Mouse (Mus musculus): ENCODE measurements at regions not wholly inside any gene's neighbourhood (a gene's known extent, or its start where the extent isn't known, plus 50 kb on each side); places are given as distances from the start of the nearest gene placed in this dataset.

DNA sequence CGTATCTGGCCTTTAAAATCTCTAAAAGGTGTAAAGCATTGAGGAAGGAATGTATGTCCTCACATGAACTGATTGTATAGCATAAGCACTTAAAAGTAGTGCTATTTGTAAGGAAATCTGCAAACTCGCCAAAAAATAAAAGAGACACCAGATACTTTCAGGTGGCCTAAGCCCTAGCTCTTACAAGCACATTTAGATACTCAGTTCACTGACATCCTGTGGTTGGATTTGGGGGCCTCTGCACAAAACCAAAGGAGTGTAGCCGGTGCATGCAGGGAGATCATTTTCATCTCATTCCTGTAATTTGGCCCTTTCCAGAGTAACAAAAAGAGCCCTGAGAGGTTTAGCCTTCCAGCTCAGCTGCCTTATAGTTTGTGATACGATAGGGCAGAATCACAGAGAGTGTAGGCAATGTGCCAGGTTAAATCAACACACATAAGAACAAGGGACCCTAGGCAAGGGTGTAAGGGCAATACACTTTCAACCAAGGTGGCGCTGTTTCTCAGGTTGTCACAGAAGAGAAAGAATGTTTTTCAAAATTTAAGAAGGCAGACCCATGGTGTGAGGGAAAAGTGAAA lies 77.5 kb upstream of the Csl start:
- WGBS (ENCODE audit: insufficient replicate concordance), result 80% methylated on average over 5 of the region's 5 CpGs
- H3K36me3 ChIP-seq (replicated peaks; ENCODE audit: insufficient read depth, low read length), result no peaks in the 10 kb centered on the region
- no peak for TF ChIP-seq EP300 (IDR thresholded peaks at IDR 0.05; ENCODE audit: low read depth)
- TF ChIP-seq CTCF (IDR thresholded peaks at IDR 0.05; ENCODE audit: low read depth), result no peak
- H3K9ac ChIP-seq (replicated peaks), result no peak overlapping the region
- no peak overlapping the region for H3K4me3 ChIP-seq (ENCODE audit: low read depth, low read length)
- H3K4me2 ChIP-seq (ENCODE audit: low read depth, low read length), result no peak overlapping the region
- H3K4me1 ChIP-seq (ENCODE audit: insufficient read depth), result no peaks in the 10 kb centered on the region
- H3K27ac ChIP-seq (ENCODE audit: low read depth), result no peak overlapping the region
- H3K9me3 ChIP-seq (ENCODE audit: low read length), result no peaks in the 10 kb centered on the region
- no peak for DNase-seq
- ATAC-seq, result no peak
- H3K27me3 ChIP-seq (ENCODE audit: insufficient read depth, low read length), result no peaks in the 10 kb centered on the region

DNA sequence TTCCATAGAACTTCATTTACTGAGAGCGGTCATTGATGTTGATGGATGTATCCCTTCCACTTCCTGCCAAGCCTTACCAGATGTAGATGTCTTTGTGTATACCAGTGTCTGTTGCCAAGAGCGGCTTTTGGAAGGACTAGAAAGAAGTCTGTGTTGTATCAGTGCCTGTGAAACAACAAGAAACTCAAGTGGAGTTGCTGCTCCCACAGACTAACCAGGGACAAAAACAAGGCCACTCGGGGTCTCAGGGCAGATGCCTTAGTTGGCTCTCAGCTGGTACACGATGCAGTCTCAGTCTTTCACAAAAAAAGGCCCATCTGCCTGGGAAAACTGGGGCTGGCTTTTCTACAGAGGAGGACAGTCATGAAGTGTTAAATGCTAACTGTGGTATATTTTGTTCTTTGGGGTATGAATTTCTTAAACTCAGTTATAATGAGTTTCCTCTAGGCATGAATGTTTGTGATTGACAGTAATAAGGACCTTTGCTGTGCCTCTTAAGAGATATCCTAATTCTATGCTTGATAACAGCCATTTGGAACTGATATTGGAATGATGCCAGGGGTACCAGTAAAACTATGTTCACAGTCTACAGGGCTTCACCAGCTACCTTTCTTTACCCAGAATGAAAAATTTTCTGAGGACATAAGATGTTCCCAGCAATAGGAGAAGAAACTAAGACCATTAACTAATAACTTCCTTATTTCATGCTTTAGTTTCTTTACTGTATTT lies 75.6 kb upstream of the Csl start:
- Histone ChIP-seq H3K4me3 (ENCODE audit: low read depth, low read length) (no peak overlapping the region), H3K27ac (ENCODE audit: low read depth) (no peak overlapping the region), H3K36me3 (replicated peaks; ENCODE audit: insufficient read depth, low read length) (no peaks in the 10 kb centered on the region), H3K9ac (replicated peaks) (no peak overlapping the region), H3K27me3 (ENCODE audit: insufficient read depth, low read length) (no peaks in the 10 kb centered on the region), H3K9me3 (ENCODE audit: low read length) (no peaks in the 10 kb centered on the region), H3K4me2 (ENCODE audit: low read depth, low read length) (no peak overlapping the region), H3K4me1 (ENCODE audit: insufficient read depth) (no peaks in the 10 kb centered on the region)
- ATAC-seq (no peak), DNase-seq (no peak)
- TF ChIP-seq EP300 (IDR thresholded peaks at IDR 0.05; ENCODE audit: low read depth) (no peak), CTCF (IDR thresholded peaks at IDR 0.05; ENCODE audit: low read depth) (no peak)
- WGBS (ENCODE audit: insufficient replicate concordance), result 70% methylated on average over 4 of the region's 4 CpGs

DNA sequence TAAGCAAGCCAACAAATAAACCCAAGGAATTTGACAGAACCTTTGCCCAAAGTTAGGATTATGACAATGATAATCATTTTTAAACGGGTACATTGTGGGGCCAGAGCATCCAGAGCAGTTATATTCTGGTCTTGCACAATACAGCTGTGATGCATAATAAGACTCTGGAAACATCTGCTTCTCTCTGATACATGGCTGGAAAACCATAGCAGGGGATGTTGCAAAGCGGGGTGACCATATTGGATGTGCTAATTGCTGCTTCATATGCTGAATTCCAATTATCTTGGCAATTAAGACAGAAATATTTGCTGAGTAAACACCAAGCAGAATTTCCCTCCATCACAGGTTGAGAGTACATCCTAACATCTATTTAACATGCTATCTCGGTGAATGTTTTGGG lies 70.5 kb upstream of the Csl start:
- no peak overlapping the region for H3K4me3 ChIP-seq (ENCODE audit: low read depth, low read length)
- H3K27me3 ChIP-seq (ENCODE audit: insufficient read depth, low read length), result no peaks in the 10 kb centered on the region
- no peak overlapping the region for H3K4me2 ChIP-seq (ENCODE audit: low read depth, low read length)
- WGBS (ENCODE audit: insufficient replicate concordance), result 77% methylated on average over 3 of the region's 3 CpGs
- no peaks in the 10 kb centered on the region for H3K4me1 ChIP-seq (ENCODE audit: insufficient read depth)
- DNase-seq, result no peak
- no peak overlapping the region for H3K27ac ChIP-seq (ENCODE audit: low read depth)
- H3K9ac ChIP-seq (replicated peaks), result no peak overlapping the region
- TF ChIP-seq EP300 (IDR thresholded peaks at IDR 0.05; ENCODE audit: low read depth) (no peak), CTCF (IDR thresholded peaks at IDR 0.05; ENCODE audit: low read depth) (no peak)
- no peaks in the 10 kb centered on the region for H3K36me3 ChIP-seq (replicated peaks; ENCODE audit: insufficient read depth, low read length)
- no peak for ATAC-seq
- H3K9me3 ChIP-seq (ENCODE audit: low read length), result no peaks in the 10 kb centered on the region

DNA sequence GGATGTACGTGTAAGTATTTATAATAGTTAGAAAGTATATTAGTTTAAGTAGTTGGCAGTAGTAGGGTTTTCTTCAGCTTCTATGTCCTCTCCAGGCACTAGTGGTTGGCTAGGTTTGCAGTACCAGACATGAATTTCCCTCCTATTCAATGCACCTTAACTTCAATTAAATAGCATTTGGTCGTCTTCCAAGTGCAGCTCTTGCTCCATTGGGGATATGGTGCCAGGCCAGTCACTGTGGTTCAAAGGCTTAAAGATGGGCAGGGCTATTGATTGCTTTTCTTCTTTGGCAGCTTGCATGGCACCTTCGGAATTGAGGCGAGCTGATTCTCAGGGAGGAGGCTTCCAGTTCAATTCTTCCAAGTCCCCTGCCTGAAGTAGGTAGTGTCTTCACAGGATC lies 68.0 kb upstream of the Csl start:
- Histone ChIP-seq H3K9me3 (ENCODE audit: low read length) (no peaks in the 10 kb centered on the region), H3K36me3 (replicated peaks; ENCODE audit: insufficient read depth, low read length) (no peaks in the 10 kb centered on the region), H3K27ac (ENCODE audit: low read depth) (no peak overlapping the region), H3K4me2 (ENCODE audit: low read depth, low read length) (no peak overlapping the region), H3K4me3 (ENCODE audit: low read depth, low read length) (no peak overlapping the region), H3K27me3 (ENCODE audit: insufficient read depth, low read length) (no peaks in the 10 kb centered on the region), H3K9ac (replicated peaks) (no peak overlapping the region), H3K4me1 (ENCODE audit: insufficient read depth) (no peaks in the 10 kb centered on the region)
- TF ChIP-seq CTCF (IDR thresholded peaks at IDR 0.05; ENCODE audit: low read depth), result no peak
- no peak for TF ChIP-seq EP300 (IDR thresholded peaks at IDR 0.05; ENCODE audit: low read depth)
- 68% methylated on average over 4 of the region's 4 CpGs for WGBS (ENCODE audit: insufficient replicate concordance)
- DNase-seq (no peak), ATAC-seq (no peak)

DNA sequence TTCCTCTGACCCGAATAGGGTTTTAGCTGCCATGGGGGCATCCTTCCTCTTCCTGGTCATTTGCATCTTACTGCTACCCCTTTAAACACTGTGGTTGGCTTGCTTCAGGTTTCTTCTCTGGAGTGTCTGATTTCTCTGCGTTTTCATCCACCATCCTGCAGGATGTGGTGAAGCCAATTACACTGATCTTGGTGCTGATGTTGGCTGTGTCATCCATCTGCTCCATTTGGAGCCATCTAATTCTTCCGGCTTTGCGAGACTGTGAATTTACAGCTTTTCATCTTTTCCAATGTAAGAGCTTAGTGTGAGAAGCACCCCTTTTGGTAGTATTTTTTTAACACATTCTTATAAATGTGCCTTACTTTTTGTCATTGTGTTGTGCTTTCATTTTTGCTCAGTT lies 66.4 kb upstream of the Csl start:
- H3K27me3 ChIP-seq (ENCODE audit: insufficient read depth, low read length), result no peaks in the 10 kb centered on the region
- no peak overlapping the region for H3K9ac ChIP-seq (replicated peaks)
- H3K4me1 ChIP-seq (ENCODE audit: insufficient read depth), result no peaks in the 10 kb centered on the region
- H3K4me2 ChIP-seq (ENCODE audit: low read depth, low read length), result no peak overlapping the region
- no peak overlapping the region for H3K4me3 ChIP-seq (ENCODE audit: low read depth, low read length)
- ATAC-seq (no peak), DNase-seq (no peak)
- no peaks in the 10 kb centered on the region for H3K36me3 ChIP-seq (replicated peaks; ENCODE audit: insufficient read depth, low read length)
- no peak overlapping the region for H3K27ac ChIP-seq (ENCODE audit: low read depth)
- TF ChIP-seq EP300 (IDR thresholded peaks at IDR 0.05; ENCODE audit: low read depth), result no peak
- TF ChIP-seq CTCF (IDR thresholded peaks at IDR 0.05; ENCODE audit: low read depth), result no peak
- no peaks in the 10 kb centered on the region for H3K9me3 ChIP-seq (ENCODE audit: low read length)
- WGBS (ENCODE audit: insufficient replicate concordance), result 74% methylated on average over 4 of the region's 4 CpGs

DNA sequence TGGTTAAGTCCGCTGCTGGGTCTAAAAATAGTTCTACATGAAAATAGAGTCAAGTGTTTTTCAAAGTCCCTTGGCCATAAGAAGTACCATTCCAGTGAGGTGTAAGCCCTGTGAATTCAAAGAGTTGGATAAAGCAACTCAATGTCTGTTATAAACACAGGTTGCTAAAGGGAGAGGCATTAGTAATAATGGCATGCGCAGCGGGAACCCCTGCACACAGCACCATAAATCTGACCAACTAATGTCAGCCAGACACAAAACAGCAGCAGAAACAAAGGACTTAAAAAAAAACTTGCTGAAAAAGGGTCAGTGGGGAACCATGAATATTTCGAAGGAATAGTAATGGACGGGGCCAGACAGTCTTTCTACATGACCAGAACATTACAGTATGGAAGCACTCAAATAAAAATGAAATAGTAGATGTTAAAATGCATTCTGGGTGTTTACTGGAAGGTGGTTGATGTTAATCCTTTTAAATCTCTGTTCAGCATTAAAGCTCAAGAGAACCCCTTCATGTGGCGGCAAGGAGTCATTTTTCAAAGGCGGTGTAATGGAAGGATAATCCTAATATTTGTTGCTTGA lies 52.7 kb upstream of the Csl start:
- ATAC-seq (no peak), DNase-seq (no peak)
- H3K27me3 ChIP-seq (ENCODE audit: insufficient read depth, low read length), result no peaks in the 10 kb centered on the region
- no peaks in the 10 kb centered on the region for H3K4me1 ChIP-seq (ENCODE audit: insufficient read depth)
- WGBS (ENCODE audit: insufficient replicate concordance), result 87% methylated on average over 7 of the region's 7 CpGs
- H3K9me3 ChIP-seq (ENCODE audit: low read length), result no peaks in the 10 kb centered on the region
- H3K4me2 ChIP-seq (ENCODE audit: low read depth, low read length), result no peak overlapping the region
- no peak overlapping the region for H3K9ac ChIP-seq (replicated peaks)
- TF ChIP-seq EP300 (IDR thresholded peaks at IDR 0.05; ENCODE audit: low read depth) (no peak), CTCF (IDR thresholded peaks at IDR 0.05; ENCODE audit: low read depth) (no peak)
- H3K27ac ChIP-seq (ENCODE audit: low read depth), result no peak overlapping the region
- H3K36me3 ChIP-seq (replicated peaks; ENCODE audit: insufficient read depth, low read length), result no peaks in the 10 kb centered on the region
- no peak overlapping the region for H3K4me3 ChIP-seq (ENCODE audit: low read depth, low read length)
